Mouse (Mus musculus) CD4-positive, CD25-positive, alpha-beta regulatory T cell, adult 2 months (primary cell): Measurements from ENCODE around the gene Slc9a9.

Experiments used
- DNase-seq: peaks from one replicate; pipeline ENCODE4 v3.0.0-alpha.2; 2012; ENCODE audit warnings: low read depth, low spot score

Slc9a9 gene

GRCm38 (mm10) chr9:94833836-94834235, 164.1 kb downstream of the Slc9a9 start:
- no peak for DNase-seq

DNA sequence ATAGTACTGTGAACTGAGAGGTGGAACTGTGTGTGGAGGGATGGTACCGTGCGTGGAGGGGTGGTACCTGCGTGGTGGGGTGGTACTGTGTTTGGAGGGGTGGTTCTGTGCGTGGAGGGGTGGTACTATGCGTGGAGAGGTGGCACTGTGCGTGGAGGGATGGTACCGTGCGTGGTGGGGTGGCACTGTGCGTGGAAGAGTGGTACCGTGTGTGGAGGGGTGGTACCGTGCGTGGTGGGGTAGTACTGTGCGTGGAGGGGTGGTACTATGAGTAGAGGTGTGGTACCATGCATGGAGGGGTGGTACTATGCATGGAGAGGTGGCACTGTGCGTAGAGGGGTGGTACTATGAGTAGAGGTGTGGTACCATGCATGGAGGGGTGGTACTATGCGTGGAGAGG, 167.7 kb downstream of the Slc9a9 start:
- DNase-seq, result no peak

GRCm38 (mm10) chr9:94838479-94839031, 168.8 kb downstream of the Slc9a9 start:
- no peak for DNase-seq

GRCm38 (mm10) chr9:94839204-94839603, 169.5 kb downstream of the Slc9a9 start:
- DNase-seq, result no peak

GRCm38 (mm10) chr9:94840398-94840797, 170.7 kb downstream of the Slc9a9 start:
- no peak for DNase-seq

GRCm38 (mm10) chr9:94840972-94841371, 171.3 kb downstream of the Slc9a9 start:
- DNase-seq, result no peak

- no peak for DNase-seq
Measured at GRCm38 (mm10) chr9:94844176-94844575, 174.5 kb downstream of the Slc9a9 start.

- no peak for DNase-seq
Measured at GRCm38 (mm10) chr9:94847624-94848023, 177.9 kb downstream of the Slc9a9 start.

DNA sequence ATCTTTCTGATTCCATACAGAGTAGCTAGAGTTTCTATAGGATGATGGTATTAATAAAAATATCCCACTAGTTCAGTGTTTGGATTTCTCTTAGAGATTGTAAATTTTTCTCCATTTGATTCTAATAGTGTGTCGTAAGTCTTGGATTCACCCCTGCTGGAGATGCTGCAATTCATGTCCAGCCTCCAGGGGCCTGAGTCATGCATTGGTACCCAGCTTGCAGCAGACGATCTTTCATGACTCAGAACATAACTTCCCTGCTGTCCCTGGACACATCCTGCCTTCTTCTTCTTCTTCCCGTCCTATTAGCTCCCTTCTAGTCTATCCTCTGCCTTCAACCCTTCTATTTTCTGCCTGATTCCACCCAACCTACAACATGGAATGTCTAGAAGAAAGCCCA, 181.8 kb downstream of the Slc9a9 start:
- DNase-seq, result no peak

- DNase-seq, result no peak
Measured at GRCm38 (mm10) chr9:94856093-94856492, 186.4 kb downstream of the Slc9a9 start.

DNA sequence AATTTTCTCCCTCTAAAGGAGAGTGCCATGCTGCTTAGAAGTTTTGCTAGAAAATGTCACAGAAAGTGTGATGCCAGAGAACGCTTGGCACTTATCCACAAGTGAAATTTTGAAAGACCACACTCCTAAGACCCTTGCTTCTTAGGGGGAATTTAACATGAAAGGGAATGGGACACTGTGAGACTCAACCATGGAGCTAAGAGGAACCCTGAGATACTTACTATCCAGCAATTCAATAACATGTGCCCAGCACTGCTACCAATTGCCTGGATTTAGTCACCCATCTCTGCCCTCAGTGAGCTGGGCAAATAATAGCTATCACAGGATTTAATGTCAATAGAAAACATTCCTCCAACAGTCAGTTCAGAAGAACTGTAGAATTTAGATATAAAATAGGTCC, 198.8 kb downstream of the Slc9a9 start:
- DNase-seq, result no peak

DNA sequence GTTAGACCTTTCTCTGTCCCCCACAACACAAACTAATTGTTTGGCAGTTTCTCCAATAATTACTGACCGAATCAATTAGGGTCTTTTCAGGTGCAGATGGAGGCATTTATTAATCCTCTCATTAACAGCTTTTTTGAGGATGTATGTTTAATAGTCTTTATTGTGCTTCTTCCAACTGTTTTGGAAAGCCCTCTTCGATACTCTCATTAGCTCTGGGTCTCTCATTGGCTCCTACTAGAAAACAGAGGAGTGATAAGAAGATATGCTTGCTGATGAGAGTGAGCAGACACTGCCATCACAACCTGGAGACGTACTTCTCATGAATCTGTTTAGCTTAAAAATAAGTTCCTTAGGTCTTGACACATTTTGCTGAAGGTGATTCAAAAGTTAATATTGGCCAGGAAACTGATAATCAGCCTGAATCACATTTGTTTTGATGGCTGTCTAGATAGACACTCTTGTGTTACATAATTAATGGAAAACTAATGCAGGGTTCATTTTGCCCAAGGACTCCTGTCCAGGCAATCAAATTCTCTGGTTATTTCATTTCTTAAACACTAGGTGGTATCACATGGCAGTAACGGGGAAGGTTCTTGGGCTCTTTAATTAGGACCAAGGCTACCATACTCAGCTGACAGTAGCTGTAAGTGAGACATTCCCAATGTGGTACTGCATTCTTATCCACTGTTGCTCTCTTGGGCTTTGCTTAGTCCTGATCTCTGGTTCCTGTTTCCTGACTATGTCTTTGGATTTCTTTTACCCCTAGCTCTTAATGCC, 199.5 kb downstream of the Slc9a9 start:
- DNase-seq, result peak; percentile 3

- no peak for DNase-seq
Measured at GRCm38 (mm10) chr9:94882517-94882916, 212.8 kb downstream of the Slc9a9 start.

- no peak for DNase-seq
Measured at GRCm38 (mm10) chr9:94883435-94883834, 213.7 kb downstream of the Slc9a9 start.

- DNase-seq, result no peak
Measured at GRCm38 (mm10) chr9:94885151-94885550, 215.4 kb downstream of the Slc9a9 start.

GRCm38 (mm10) chr9:94889647-94890046, 219.9 kb downstream of the Slc9a9 start:
- no peak for DNase-seq

DNA sequence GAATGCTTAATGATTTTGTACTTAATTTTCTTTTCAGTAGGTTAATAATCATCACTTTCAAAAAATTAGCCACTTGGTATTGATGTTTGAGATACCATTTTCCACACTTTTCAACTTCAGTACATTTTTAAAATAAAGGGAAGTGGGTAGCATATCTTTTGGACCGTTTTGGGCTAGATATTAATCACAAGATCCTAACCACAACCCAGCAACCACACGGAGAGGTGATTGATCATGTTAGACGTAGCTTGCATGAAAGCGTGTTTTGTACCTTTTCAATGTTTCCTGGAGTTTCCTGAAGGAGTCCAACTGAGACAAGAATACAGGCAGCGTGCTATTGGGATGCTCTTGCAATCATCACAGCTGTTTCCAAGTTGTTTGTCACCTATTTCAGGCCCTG, 226.2 kb downstream of the Slc9a9 start:
- peak; percentile 1 for DNase-seq

GRCm38 (mm10) chr9:94904180-94904579, 234.5 kb downstream of the Slc9a9 start:
- no peak for DNase-seq

GRCm38 (mm10) chr9:94907020-94907610, 237.4 kb downstream of the Slc9a9 start:
- DNase-seq, result no peak

DNA sequence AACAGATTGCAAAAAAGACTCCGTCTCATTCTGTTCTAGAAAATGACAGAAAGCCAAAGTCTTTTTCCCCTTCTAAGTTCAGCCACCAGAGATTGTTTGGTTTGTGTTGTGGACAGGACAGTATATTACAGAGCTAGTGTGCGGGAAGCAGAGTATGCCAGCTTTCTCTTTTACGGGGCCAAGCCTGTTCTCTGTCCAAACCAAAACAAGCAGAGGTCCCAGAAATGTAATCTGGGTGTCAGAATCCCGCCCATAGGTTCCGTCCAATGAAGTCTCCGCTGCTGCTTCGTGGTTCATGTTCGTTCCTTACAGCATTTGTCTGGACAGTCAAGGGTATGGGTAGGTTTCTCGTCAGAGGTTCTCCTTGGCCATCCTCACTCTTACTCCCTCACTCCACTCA, 242.4 kb downstream of the Slc9a9 start:
- DNase-seq, result no peak

DNA sequence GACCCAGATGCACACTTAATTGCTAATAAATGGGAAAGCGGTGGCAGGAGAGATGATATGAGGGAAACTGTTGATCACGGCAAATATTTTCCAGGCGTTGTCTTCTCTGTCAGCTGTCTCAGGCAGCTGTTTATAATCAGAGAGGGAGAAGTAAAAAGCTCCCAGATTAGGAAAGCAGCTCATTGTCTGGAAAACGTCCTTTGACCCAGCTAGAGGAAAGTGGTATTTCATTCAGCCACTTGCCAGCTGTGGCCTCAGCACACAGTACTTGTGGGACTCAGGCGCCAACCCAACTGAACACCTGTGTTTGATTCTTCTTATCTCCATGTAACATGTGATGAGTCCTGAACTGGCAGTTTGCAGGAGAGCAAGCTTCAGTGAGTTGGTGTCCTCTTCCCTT, 252.4 kb downstream of the Slc9a9 start:
- DNase-seq, result no peak

DNA sequence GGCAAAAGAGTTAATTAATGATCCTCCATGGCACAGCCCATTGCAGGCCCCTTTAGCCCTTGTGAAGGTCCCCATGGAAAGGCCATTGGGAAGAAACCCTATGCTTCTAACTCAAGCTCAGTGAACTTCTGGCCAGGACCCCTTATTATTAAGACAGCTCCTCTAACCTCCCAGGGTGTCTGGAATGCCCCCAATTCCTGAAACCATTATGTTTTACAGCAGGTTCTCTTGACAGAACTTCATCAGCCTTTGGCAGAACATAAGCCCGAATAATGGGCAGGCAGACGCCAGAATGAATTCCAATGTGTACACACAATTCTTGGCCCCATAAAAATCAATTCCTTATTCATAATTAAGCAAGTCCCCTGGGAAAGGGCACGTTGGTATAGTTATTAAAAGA, 256.1 kb downstream of the Slc9a9 start:
- DNase-seq, result no peak

GRCm38 (mm10) chr9:94927101-94927500, 257.4 kb downstream of the Slc9a9 start:
- peak; percentile 67 for DNase-seq
